Mouse (Mus musculus): ENCODE results near the gene Cd151.

GRCm38 (mm10) chr7:141519795-141520194, 52.6 kb downstream of the Cd151 start:
- TF ChIP-seq POLR2A (IDR thresholded peaks at IDR 0.05; ENCODE audit: insufficient read depth, low read length) (no peak), CTCF (IDR thresholded peaks at IDR 0.05; ENCODE audit: low read depth, low read length) (no peak)
